Mouse (Mus musculus) Patski (cell line): ENCODE results near the gene Olfr1130. TPM values are rescaled to one million over a fixed set of nuclear protein-coding genes. Genes with fewer than 3 reads are reported as not detected.
"Not testable (repeated sequence)": the region's sequence is repeated elsewhere in the genome, so short reads cannot be mapped to it uniquely, and the experiment has no call there.

ENCODE experiments used
- ATAC-seq: fragments of 100-300 bp; one replicate; pipeline ENCODE4 v1.8.0; 2021
- CTCF ChIA-PET: fragments of 350-600 bp; sonication (Branson Sonifier 250); formaldehyde crosslinking; loops from one replicate; lab custom pipeline; 2022; ENCODE audit warnings: inconsistent platforms; lab: Charles Lee
- POLR2A ChIA-PET: fragments of 350-600 bp; sonication (Branson Sonifier 250); formaldehyde crosslinking; loops from one replicate; lab custom pipeline; 2022; ENCODE audit warnings: antibody characterized with exemption, inconsistent platforms; lab: Charles Lee
- DNase-seq: peaks from one replicate; pipeline ENCODE4 v3.0.0-alpha.2; 2011; ENCODE audit warnings: low read depth, low spot score
- H3K27me3 ChIP-seq: fragments of 371-371 bp; one replicate; pipeline ENCODE4 v1.5.1; 2021
- CTCF ChIP-seq: fragments of 100-300 bp; IDR thresholded peaks from one replicate; pipeline ENCODE4 v1.5.1; 2021
- in situ Hi-C: fragments of 300-500 bp; cut with MboI; formaldehyde crosslinking; loops from 3 replicates; pipeline ENCODE4 v1.11.1; 2018; ENCODE audit warnings: low pct_unique_long_range_greater_than_20kb, mixed read lengths
- polyA plus RNA-seq: library from polyadenylated mRNA; unstranded; gene quantifications from one replicate; pipeline ENCODE4 v1.2.3, GENCODE M21; 2021

The Olfr1130 gene
- not detected for polyA plus RNA-seq

GRCm38 (mm10) chr2:87605912-87606311 lies at the start of gene Olfr1130:
Gene Olfr1130 (plus strand): TSS chr2:87606212.
- in situ Hi-C loops, POLR2A ChIA-PET, CTCF ChIA-PET: not testable (repeated sequence)

GRCm38 (mm10) chr2:87573602-87574001 lies 32.4 kb upstream of the Olfr1130 start, which contains the start of gene Olfr1129:
Gene Olfr1129 (plus strand): TSS chr2:87573902.
- DNase-seq, POLR2A ChIA-PET, H3K27me3 ChIP-seq, CTCF ChIA-PET, ATAC-seq, in situ Hi-C loops: not testable (repeated sequence)

More at GRCm38 (mm10) chr2:87605912-87606311, at the start of gene Olfr1130:
- not testable (repeated sequence) for H3K27me3 ChIP-seq, ATAC-seq, DNase-seq

DNA sequence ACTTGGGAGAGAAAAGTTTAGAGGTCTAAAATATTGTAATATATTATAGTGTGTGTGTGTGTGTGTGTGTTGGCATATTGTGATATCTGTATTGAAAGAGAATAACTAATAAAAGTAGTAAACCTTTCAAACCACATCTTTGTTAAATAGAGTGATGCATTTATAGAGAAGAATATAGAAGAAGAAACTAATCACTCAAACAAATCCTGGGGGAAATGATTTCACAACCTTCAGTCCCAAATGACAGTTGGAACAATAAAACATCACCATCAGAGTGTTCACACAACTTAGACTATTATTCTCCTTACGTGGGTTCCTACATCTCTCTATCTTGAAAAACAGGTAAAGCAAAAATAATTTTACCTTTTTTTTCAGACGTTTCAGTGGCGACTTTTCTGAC lies 20.8 kb downstream of the Olfr1130 start, which contains the start of gene Olfr1131:
TSS of gene Olfr1131 (plus strand) at position 301 of the 400 bp plus-strand sequence.
- ChIA-PET CTCF (no interaction called here), POLR2A (no interaction called here)
- no peak for TF ChIP-seq CTCF
- DNase-seq = no peak
- in situ Hi-C loops = no loop called here
- ATAC-seq = no peak
- no peaks in the 10 kb centered on the region for H3K27me3 ChIP-seq

- TF ChIP-seq CTCF = no peak
- ATAC-seq (no peak), DNase-seq (no peak)
- no peaks in the 10 kb centered on the region for H3K27me3 ChIP-seq
- ChIA-PET POLR2A (no interaction called here), CTCF (no interaction called here)
- in situ Hi-C loops = no loop called here
Observed at GRCm38 (mm10) chr2:87637435-87637834, 31.4 kb downstream of the Olfr1130 start, which contains the start of gene Olfr1132. Gene Olfr1132 (minus strand): TSS chr2:87637535.

GRCm38 (mm10) chr2:87642441-87642840 lies 36.4 kb downstream of the Olfr1130 start:
- TF ChIP-seq CTCF = no peak
- CTCF ChIA-PET = no interaction called here
- DNase-seq = no peak
- no peaks in the 10 kb centered on the region for H3K27me3 ChIP-seq
- in situ Hi-C loops = no loop called here
- no peak for ATAC-seq
- POLR2A ChIA-PET = no interaction called here

DNA sequence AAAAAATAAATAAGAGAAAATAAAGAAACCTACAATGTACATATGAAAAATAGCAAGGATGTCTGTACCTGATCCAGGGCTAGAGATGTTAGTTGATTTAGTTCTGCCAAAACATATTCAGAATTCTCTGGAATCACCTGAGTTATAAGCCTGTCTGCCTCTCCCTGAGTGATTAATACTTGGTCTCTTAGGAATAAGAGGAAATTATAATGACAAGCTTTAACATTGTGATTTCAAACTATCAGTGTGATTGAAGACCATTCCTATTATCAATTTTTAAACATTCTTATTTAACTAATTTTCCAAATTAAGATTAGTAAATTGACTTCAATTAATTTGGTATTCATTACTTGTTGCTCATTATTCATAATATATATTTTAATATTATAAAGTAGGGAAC lies 41.3 kb downstream of the Olfr1130 start, which contains the start of gene Olfr1133:
TSS of gene Olfr1133 (minus strand) at position 101 of the 400 bp plus-strand sequence.
- DNase-seq (no peak), ATAC-seq (no peak)
- H3K27me3 ChIP-seq = no peaks in the 10 kb centered on the region
- in situ Hi-C loops = no loop called here
- POLR2A ChIA-PET = no interaction called here
- CTCF ChIA-PET = no interaction called here
- no peak for TF ChIP-seq CTCF

GRCm38 (mm10) chr2:87658360-87658759 lies 52.3 kb downstream of the Olfr1130 start, which contains the start of gene Olfr1134:
Gene Olfr1134 (minus strand): TSS chr2:87658460.
- no peaks in the 10 kb centered on the region for H3K27me3 ChIP-seq
- CTCF ChIA-PET = no interaction called here
- POLR2A ChIA-PET = no interaction called here
- no peak for TF ChIP-seq CTCF
- DNase-seq (no peak), ATAC-seq (no peak)
- in situ Hi-C loops = no loop called here

Other genes with a start within 250 kb of the Olfr1130 start
- gene Olfr1121, start 236.3 kb upstream of the Olfr1130 start, polyA plus RNA-seq = not detected
- gene Olfr1122, start 220.4 kb upstream of the Olfr1130 start, polyA plus RNA-seq = not detected
- gene Olfr1123, start 189.6 kb upstream of the Olfr1130 start, polyA plus RNA-seq = not detected
- not detected for gene Olfr1124, start 175.9 kb upstream of the Olfr1130 start, polyA plus RNA-seq
- gene Olfr1126, start 152.2 kb upstream of the Olfr1130 start, polyA plus RNA-seq = not detected
- gene Pramel7, start 109.1 kb upstream of the Olfr1130 start, polyA plus RNA-seq = not detected
- gene Pramel6, start 99.6 kb upstream of the Olfr1130 start, polyA plus RNA-seq = not detected
- not detected for gene Olfr153, start 74.4 kb upstream of the Olfr1130 start, polyA plus RNA-seq
- gene Olfr1128, start 60.7 kb upstream of the Olfr1130 start, polyA plus RNA-seq = not detected
- gene Olfr1129, start 32.3 kb upstream of the Olfr1130 start, polyA plus RNA-seq = not detected
- not detected for gene Olfr1131, start 20.9 kb downstream of the Olfr1130 start, polyA plus RNA-seq
- not detected for gene Olfr1132, start 31.3 kb downstream of the Olfr1130 start, polyA plus RNA-seq
- not detected for gene Olfr1133, start 41.2 kb downstream of the Olfr1130 start, polyA plus RNA-seq
- gene Olfr1134, start 52.2 kb downstream of the Olfr1130 start, polyA plus RNA-seq = not detected
- not detected for gene Olfr1135, start 67.5 kb downstream of the Olfr1130 start, polyA plus RNA-seq
- gene Olfr1136, start 87.7 kb downstream of the Olfr1130 start, polyA plus RNA-seq = not detected
- not detected for gene Olfr1137, start 107.0 kb downstream of the Olfr1130 start, polyA plus RNA-seq
- not detected for gene Olfr1138, start 133.8 kb downstream of the Olfr1130 start, polyA plus RNA-seq
- gene Olfr1140, start 137.5 kb downstream of the Olfr1130 start, polyA plus RNA-seq = not detected
- not detected for gene Olfr1141, start 147.8 kb downstream of the Olfr1130 start, polyA plus RNA-seq
- gene Olfr152, start 173.3 kb downstream of the Olfr1130 start, polyA plus RNA-seq = not detected
- gene Olfr1143, start 194.4 kb downstream of the Olfr1130 start, polyA plus RNA-seq = not detected
- not detected for gene Olfr1145, start 203.6 kb downstream of the Olfr1130 start, polyA plus RNA-seq
- not detected for gene Olfr1148, start 224.3 kb downstream of the Olfr1130 start, polyA plus RNA-seq
- not detected for gene Olfr1150-ps1, start 237.8 kb downstream of the Olfr1130 start, polyA plus RNA-seq
- not detected for gene Olfr1151, start 249.7 kb downstream of the Olfr1130 start, polyA plus RNA-seq